Mouse (Mus musculus) stomach, postnatal 0 days (tissue): ENCODE data around the gene Nelfe. TPM values are rescaled to one million over a fixed set of nuclear protein-coding genes. Genes with fewer than 3 reads are reported as not detected.

Experiments used
- ATAC-seq: fragments of 200-750 bp; cut with Nextera tagmentation; 2 replicates; pipeline ENCODE4 v1.8.0; 2017; ENCODE audit not compliant: low FRiP score, low TSS enrichment
- DNase-seq: peaks from one replicate; pipeline ENCODE4 v3.0.0-alpha.2; 2016; ENCODE audit warnings: low spot score
- H3K27ac ChIP-seq: fragments of 300-500 bp; sonication (generic); replicated peaks from 2 replicates; pipeline ENCODE4 v1.5.1; 2014; ENCODE audit warnings: mild to moderate bottlenecking, control low read depth
- H3K27me3 ChIP-seq: fragments of 300-500 bp; sonication (generic); 2 replicates; pipeline ENCODE4 v1.6.1; 2014; ENCODE audit warnings: low read length; ENCODE audit not compliant: control insufficient read depth, insufficient read depth
- H3K36me3 ChIP-seq: fragments of 300-500 bp; sonication (generic); 2 replicates; pipeline ENCODE4 v1.6.1; 2014; ENCODE audit warnings: low read length, mixed read lengths; ENCODE audit not compliant: control insufficient read depth, insufficient read depth
- H3K4me1 ChIP-seq: fragments of 300-500 bp; sonication (generic); replicated peaks from 2 replicates; pipeline ENCODE4 v1.6.1; 2014; ENCODE audit warnings: antibody characterized with exemption; ENCODE audit not compliant: control insufficient read depth, insufficient read depth
- H3K4me2 ChIP-seq: fragments of 300-500 bp; sonication (generic); replicated peaks from 2 replicates; pipeline ENCODE4 v1.6.1; 2014; ENCODE audit warnings: low read depth, mild to moderate bottlenecking, control low read depth, moderate library complexity
- H3K4me3 ChIP-seq: fragments of 300-500 bp; sonication (generic); 2 replicates; pipeline ENCODE4 v1.5.1; 2014; ENCODE audit warnings: low read depth, low read length, control low read depth
- H3K9ac ChIP-seq: fragments of 300-500 bp; sonication (generic); 2 replicates; pipeline ENCODE4 v1.6.1; 2014; ENCODE audit warnings: mild to moderate bottlenecking, low read length, control low read depth, mixed read lengths
- H3K9me3 ChIP-seq: fragments of 300-500 bp; sonication (generic); 2 replicates; pipeline ENCODE4 v1.6.1; 2016; ENCODE audit warnings: low read length; ENCODE audit not compliant: control insufficient read depth
- CTCF ChIP-seq: IDR thresholded peaks from 2 replicates; pipeline ENCODE4 v1.5.1; 2016; ENCODE audit warnings: antibody characterized with exemption, low read depth, mild to moderate bottlenecking, moderate library complexity
- EP300 ChIP-seq: optimal IDR thresholded peaks from 2 replicates; pipeline ENCODE3; 2016; ENCODE audit warnings: antibody characterized with exemption
- WGBS: fragments of 180-500 bp; shearing (Covaris S2); extraction: QIAGEN DNeasy Blood & Tissue Kit; methylation state at CpG from one replicate; pipeline ENCODE4 v1.1.7; 2014; 5-methylcytosine and 5-hydroxymethylcytosine counted together
- polyA plus RNA-seq: library from polyadenylated mRNA; unstranded; fragments of >200 nt; fragmentation: Nextera tagmentation; extraction: Ambion mirVana; gene quantifications from 2 replicates; pipeline ENCODE4 v1.2.1, GENCODE M21; 2015

The Nelfe gene
- polyA plus RNA-seq, 1 experiment from 2014 or later: 50.0 TPM

DNA sequence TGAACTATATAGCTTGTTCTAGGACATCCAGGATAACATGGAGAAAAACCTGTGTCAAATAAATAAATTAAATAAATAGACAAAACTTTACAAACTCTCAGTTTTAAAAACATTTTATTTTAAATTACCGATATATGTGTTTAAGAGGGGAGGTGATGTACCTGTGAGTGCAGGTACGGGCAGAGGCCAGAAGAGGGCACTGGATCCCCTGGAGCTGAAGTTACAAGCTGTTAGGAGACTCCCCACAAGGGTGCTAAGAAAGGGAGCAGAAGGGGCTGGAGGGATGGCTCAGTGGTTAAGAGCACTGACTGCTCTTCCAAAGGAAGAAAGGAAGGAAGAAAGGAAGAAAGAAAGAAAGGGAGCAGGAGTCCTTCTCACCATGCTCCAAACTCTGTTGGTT lies 41.2 kb downstream of the Nelfe start:
- Histone ChIP-seq H3K36me3 (no peaks in the 10 kb centered on the region), H3K4me2 (no peak overlapping the region), H3K9ac (no peak overlapping the region), H3K4me3 (no peak overlapping the region), H3K4me1 (no peaks in the 10 kb centered on the region), H3K27me3 (no peaks in the 10 kb centered on the region), H3K27ac (no peak overlapping the region), H3K9me3 (no peaks in the 10 kb centered on the region)
- peak; percentile 38; the same call in 1 of the 2 replicates for TF ChIP-seq CTCF
- no peak for TF ChIP-seq EP300
- 93% methylated on average over 2 of the region's 2 CpGs for WGBS
- ATAC-seq (no peak), DNase-seq (no peak)

DNA sequence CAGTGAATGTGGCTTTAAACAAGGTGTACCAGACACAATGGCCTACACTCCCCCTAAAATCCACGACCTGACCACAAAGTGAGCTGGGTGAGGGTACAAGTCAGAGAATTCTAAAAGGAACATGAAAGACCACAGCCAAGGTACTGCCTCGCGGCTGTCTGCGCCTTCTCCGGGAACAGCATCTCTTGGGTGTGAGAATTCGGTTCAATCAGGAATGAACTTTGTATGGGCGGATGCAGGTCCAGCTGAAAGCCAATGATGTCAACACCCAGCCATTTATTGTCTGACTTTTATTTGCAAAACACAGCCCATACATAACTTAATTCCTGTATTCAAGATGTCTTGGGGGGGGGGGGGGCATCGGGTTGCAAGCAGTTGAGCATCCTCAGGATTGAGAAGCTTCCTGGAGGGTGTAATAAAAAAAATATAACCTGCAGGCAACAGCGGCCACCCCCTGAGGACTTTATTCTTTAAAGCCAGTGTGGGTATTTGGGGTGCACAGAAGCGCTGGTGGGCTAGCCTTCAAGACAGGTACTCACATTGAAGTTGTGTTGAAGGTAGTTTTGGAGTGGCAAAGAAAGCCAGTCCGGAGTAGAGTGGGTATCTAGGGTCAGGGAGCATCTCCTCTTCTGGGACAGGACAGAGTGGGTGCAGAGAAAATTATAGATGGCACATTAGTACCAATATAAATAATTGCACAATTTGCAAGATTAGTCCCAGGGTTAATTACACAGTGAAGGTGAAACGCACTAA lies 43.1 kb downstream of the Nelfe start:
- no peak for ATAC-seq
- 76% methylated on average over 12 of the region's 12 CpGs for WGBS
- H3K9ac ChIP-seq: no peak overlapping the region

DNA sequence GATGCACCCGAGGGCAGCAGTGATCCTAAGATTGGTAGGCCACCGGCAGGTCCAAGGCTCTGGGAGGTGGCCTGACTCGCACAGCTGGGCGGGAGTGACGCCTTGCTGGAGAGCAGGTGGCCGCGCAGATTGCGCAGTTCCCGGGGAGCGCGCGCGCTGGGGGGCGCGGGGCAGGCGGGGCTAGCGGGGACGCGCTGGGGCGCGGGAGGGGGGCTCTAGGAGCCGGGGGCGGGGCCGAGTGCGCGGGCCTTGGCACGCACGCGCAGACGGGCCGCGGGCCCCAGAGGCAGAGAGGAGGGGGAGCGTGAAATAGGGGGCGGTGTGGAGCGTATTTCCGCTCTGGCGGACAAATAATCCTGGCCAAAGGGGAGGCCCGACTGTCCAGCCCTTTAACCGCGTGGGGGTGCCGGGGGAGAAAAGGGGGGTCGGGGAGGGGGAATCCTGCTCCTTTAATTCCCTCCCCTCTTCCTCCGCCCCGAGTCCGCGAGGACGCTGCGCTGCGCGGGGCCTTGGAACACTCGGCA lies 43.9 kb downstream of the Nelfe start:
- Histone ChIP-seq H3K36me3 (no peaks in the 10 kb centered on the region), H3K4me1 (no peaks in the 10 kb centered on the region), H3K27ac (peak overlapping the region; percentile 80), H3K9me3 (no peaks in the 10 kb centered on the region), H3K4me3 (peak overlapping the region; percentile 75), H3K9ac (peak overlapping the region; percentile 79), H3K4me2 (peak overlapping the region; percentile 91), H3K27me3 (no peaks in the 10 kb centered on the region)
- TF ChIP-seq EP300: no peak
- TF ChIP-seq CTCF: peak; percentile 49; the same call in 1 of the 2 replicates
- DNase-seq (peak; percentile 95), ATAC-seq (peak; percentile 88)
- under 1% methylated on average over 17 of the region's 51 CpGs for WGBS

More for the DNA sequence above, 43.1 kb downstream of the Nelfe start:
- peak overlapping the region; percentile 80; the same call in 1 of the 2 replicates for H3K27ac ChIP-seq
- peak overlapping the region; percentile 91; the same call in 1 of the 2 replicates for H3K4me2 ChIP-seq
- no peaks in the 10 kb centered on the region for H3K4me1 ChIP-seq
- H3K36me3 ChIP-seq: no peaks in the 10 kb centered on the region
- H3K27me3 ChIP-seq: no peaks in the 10 kb centered on the region
- TF ChIP-seq CTCF (no peak), EP300 (no peak)
- no peak for DNase-seq
- H3K4me3 ChIP-seq: peak overlapping the region; percentile 75
- no peaks in the 10 kb centered on the region for H3K9me3 ChIP-seq

DNA sequence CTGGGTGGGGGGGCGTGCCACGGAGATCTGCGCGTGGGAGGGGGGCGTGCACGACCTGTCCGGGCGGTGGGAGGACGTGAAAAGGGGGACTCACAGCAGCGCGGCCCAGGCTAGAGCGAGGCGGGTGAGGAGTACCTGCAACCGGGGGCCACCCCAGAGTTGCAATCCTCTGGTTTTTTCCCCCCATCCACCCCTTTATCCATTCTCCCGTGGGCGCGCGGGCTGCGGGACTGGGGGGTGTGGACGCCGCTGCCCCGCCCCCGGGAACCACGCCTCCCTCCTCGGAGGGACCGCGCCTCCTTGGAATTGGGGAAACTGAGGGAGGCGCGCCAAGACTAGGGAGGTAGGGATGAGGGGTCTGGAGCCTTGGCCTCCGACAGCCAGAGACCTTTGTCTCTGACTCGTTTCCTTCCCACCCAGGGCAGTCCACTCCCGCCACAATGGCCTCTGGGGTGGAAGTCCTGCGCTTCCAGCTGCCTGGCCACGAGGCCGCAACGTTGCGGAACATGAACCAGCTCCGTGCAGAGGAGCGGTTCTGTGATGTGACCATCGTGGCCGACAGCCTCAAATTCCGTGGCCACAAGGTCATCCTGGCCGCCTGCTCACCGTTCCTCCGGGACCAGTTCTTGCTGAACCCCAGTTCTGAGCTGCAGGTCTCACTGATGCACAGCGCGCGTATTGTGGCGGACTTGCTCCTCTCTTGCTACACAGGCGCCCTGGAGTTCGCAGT lies 44.8 kb downstream of the Nelfe start:
- TF ChIP-seq EP300 (no peak), CTCF (no peak)
- H3K9me3 ChIP-seq: no peaks in the 10 kb centered on the region
- H3K27ac ChIP-seq: peak overlapping the region; percentile 80
- peak overlapping the region; percentile 79 for H3K9ac ChIP-seq
- WGBS: 12% methylated on average over 31 of the region's 51 CpGs
- no peaks in the 10 kb centered on the region for H3K4me1 ChIP-seq
- ATAC-seq (peak; percentile 4; the same call in 1 of the 2 replicates), DNase-seq (peak; percentile 59)
- H3K27me3 ChIP-seq: no peaks in the 10 kb centered on the region
- peak overlapping the region; percentile 75 for H3K4me3 ChIP-seq
- H3K4me2 ChIP-seq: peak overlapping the region; percentile 91
- no peaks in the 10 kb centered on the region for H3K36me3 ChIP-seq

DNA sequence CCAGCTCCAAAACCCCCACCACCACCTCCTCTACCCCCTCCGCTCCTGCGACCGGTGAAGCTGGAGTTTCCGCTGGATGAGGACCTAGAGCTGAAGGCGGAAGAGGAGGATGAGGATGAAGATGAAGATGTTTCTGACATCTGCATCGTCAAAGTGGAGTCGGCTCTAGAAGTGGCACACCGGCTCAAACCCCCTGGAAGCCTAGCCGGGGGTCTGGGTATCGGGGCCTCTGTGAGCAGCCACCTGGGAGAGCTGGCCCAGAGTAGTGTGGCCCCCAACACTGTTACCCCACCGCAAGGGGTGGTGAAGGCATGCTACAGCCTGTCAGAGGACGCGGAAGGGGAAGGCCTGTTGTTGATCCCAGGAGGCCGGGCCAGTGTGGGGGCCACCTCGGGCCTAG lies 45.5 kb downstream of the Nelfe start:
- Histone ChIP-seq H3K9ac (no peak overlapping the region), H3K4me2 (no peak overlapping the region)

More for the DNA sequence above, 45.5 kb downstream of the Nelfe start:
- no peaks in the 10 kb centered on the region for H3K27me3 ChIP-seq
- no peak for TF ChIP-seq CTCF
- no peak for TF ChIP-seq EP300
- DNase-seq (no peak), ATAC-seq (no peak)
- H3K27ac ChIP-seq: no peak overlapping the region
- H3K4me1 ChIP-seq: no peaks in the 10 kb centered on the region
- H3K4me3 ChIP-seq: no peak overlapping the region
- H3K9me3 ChIP-seq: no peaks in the 10 kb centered on the region
- WGBS: 88% methylated on average over 15 of the region's 15 CpGs
- no peaks in the 10 kb centered on the region for H3K36me3 ChIP-seq
